Mouse (Mus musculus) limb, embryonic 13.5 days (tissue): Measurements from ENCODE around the gene Gprc5d. TPM values are rescaled to one million over a fixed set of nuclear protein-coding genes. Genes with fewer than 3 reads are reported as not detected.

Experiments used
- ATAC-seq: fragments of 200-750 bp; cut with Nextera tagmentation; 2 replicates; pipeline ENCODE4 v1.8.0; 2017; ENCODE audit warnings: low read depth, moderate number of reproducible peaks, moderate TSS enrichment; ENCODE audit not compliant: low FRiP score
- H3K27ac ChIP-seq: fragments of 300-500 bp; sonication (generic); 2 replicates; pipeline ENCODE4 v1.5.1; 2015; ENCODE audit warnings: inconsistent platforms, mild to moderate bottlenecking, moderate library complexity
- H3K27me3 ChIP-seq: fragments of 300-500 bp; sonication (generic); 2 replicates; pipeline ENCODE4 v1.6.1; 2015; ENCODE audit warnings: mild to moderate bottlenecking, inconsistent platforms
- H3K36me3 ChIP-seq: fragments of 300-500 bp; sonication (generic); 2 replicates; pipeline ENCODE4 v1.6.1; 2015; ENCODE audit warnings: inconsistent platforms, mild to moderate bottlenecking, moderate library complexity
- H3K4me1 ChIP-seq: fragments of 300-500 bp; sonication (generic); 2 replicates; pipeline ENCODE4 v1.6.1; 2015; ENCODE audit warnings: inconsistent platforms
- H3K4me2 ChIP-seq: fragments of 300-500 bp; sonication (generic); replicated peaks from 2 replicates; pipeline ENCODE4 v1.6.1; 2015; ENCODE audit warnings: inconsistent platforms, mild to moderate bottlenecking, moderate library complexity
- H3K4me3 ChIP-seq: fragments of 300-500 bp; sonication (generic); 2 replicates; pipeline ENCODE4 v1.5.1; 2015; ENCODE audit warnings: moderate library complexity, mild to moderate bottlenecking, inconsistent platforms
- H3K9ac ChIP-seq: fragments of 300-500 bp; sonication (generic); 2 replicates; pipeline ENCODE4 v1.6.1; 2015; ENCODE audit warnings: mild to moderate bottlenecking, inconsistent platforms
- H3K9me3 ChIP-seq: fragments of 300-500 bp; sonication (generic); 2 replicates; pipeline ENCODE4 v1.6.1; 2016; ENCODE audit warnings: inconsistent platforms
- WGBS: fragments of 180-500 bp; shearing (Covaris S2); methylation state at CpG from one replicate; pipeline ENCODE4 v1.1.7; 2015; 5-methylcytosine and 5-hydroxymethylcytosine counted together
- polyA plus RNA-seq: library from polyadenylated mRNA; unstranded; fragments of >200 nt; fragmentation: Nextera tagmentation; extraction: Ambion mirVana; gene quantifications from 2 replicates; pipeline ENCODE4 v1.2.1, GENCODE M21; 2015

The Gprc5d gene
- polyA plus RNA-seq, 1 experiment from 2014 or later: not detected

GRCm38 (mm10) chr6:135064621-135065020 is 53.5 kb downstream of the Gprc5d start:
- Histone ChIP-seq H3K27me3 (peaks cover 24% of the 10 kb centered on the region), H3K4me1 (peaks cover 25% of the 10 kb centered on the region), H3K36me3 (no peaks in the 10 kb centered on the region), H3K9me3 (no peaks in the 10 kb centered on the region), H3K4me2 (peak overlapping the region; percentile 77; the same call in 1 of the 2 replicates), H3K27ac (no peak overlapping the region), H3K9ac (no peak overlapping the region), H3K4me3 (no peak overlapping the region)
- ATAC-seq: no peak
- WGBS: 66% methylated on average over 12 of the region's 12 CpGs

- H3K4me1 ChIP-seq: peaks cover 7% of the 10 kb centered on the region
- H3K4me2 ChIP-seq: no peak overlapping the region
- H3K36me3 ChIP-seq: no peaks in the 10 kb centered on the region
- H3K9ac ChIP-seq: no peak overlapping the region
- peaks cover 13% of the 10 kb centered on the region for H3K27me3 ChIP-seq
- H3K9me3 ChIP-seq: no peaks in the 10 kb centered on the region
- no peak overlapping the region for H3K27ac ChIP-seq
- 89% methylated on average over 4 of the region's 4 CpGs for WGBS
- H3K4me3 ChIP-seq: no peak overlapping the region
- no peak for ATAC-seq
These were observed 57.4 kb downstream of the Gprc5d start for GRCm38 (mm10) chr6:135060728-135061127.

Other genes with a start within 250 kb of the Gprc5d start
- gene Gpr19, start 219.7 kb downstream of the Gprc5d start, polyA plus RNA-seq: 7.3 and 8.2 TPM in 2 replicates
- 20.4 and 22.3 TPM in 2 replicates for gene Cdkn1b, start 197.9 kb downstream of the Gprc5d start, polyA plus RNA-seq
- gene Apold1, start 136.6 kb downstream of the Gprc5d start, polyA plus RNA-seq: 4.4 and 5.0 TPM in 2 replicates
- 120 and 123 TPM in 2 replicates for gene Ddx47, start 106.7 kb downstream of the Gprc5d start, polyA plus RNA-seq
- 2.1 and 2.5 TPM in 2 replicates for gene Gprc5a, start 52.6 kb downstream of the Gprc5d start, polyA plus RNA-seq
- 27.0 and 30.3 TPM in 2 replicates for gene Fam234b, start 79.7 kb upstream of the Gprc5d start, polyA plus RNA-seq
- gene Hebp1, start 79.7 kb upstream of the Gprc5d start, polyA plus RNA-seq: 9.4 and 10.2 TPM in 2 replicates
- 0.86 and 1.0 TPM in 2 replicates for gene Gsg1, start 136.1 kb upstream of the Gprc5d start, polyA plus RNA-seq
- gene Pbp2, start 192.1 kb upstream of the Gprc5d start, polyA plus RNA-seq: 0.25 TPM in 1 of 2 replicates, not detected in the other
- 123 and 127 TPM in 2 replicates for gene Emp1, start 244.3 kb upstream of the Gprc5d start, polyA plus RNA-seq